Mouse (Mus musculus) right cerebral cortex, adult 2 months (tissue): ENCODE data around the gene Jmjd1c.

Source experiments
- DNase-seq, 2 experiments: peaks; one replicate each; pipeline ENCODE4 v3.0.0; 2021 to 2022; ENCODE audit warnings: low spot score in 2 of 2

Gene Jmjd1c

GRCm38 (mm10) chr10:67095798-67096620, at the start of gene Jmjd1c:
TSS of gene Jmjd1c (plus strand) at chr10:67096125.
- DNase-seq: peak; percentile 80 to 83

DNA sequence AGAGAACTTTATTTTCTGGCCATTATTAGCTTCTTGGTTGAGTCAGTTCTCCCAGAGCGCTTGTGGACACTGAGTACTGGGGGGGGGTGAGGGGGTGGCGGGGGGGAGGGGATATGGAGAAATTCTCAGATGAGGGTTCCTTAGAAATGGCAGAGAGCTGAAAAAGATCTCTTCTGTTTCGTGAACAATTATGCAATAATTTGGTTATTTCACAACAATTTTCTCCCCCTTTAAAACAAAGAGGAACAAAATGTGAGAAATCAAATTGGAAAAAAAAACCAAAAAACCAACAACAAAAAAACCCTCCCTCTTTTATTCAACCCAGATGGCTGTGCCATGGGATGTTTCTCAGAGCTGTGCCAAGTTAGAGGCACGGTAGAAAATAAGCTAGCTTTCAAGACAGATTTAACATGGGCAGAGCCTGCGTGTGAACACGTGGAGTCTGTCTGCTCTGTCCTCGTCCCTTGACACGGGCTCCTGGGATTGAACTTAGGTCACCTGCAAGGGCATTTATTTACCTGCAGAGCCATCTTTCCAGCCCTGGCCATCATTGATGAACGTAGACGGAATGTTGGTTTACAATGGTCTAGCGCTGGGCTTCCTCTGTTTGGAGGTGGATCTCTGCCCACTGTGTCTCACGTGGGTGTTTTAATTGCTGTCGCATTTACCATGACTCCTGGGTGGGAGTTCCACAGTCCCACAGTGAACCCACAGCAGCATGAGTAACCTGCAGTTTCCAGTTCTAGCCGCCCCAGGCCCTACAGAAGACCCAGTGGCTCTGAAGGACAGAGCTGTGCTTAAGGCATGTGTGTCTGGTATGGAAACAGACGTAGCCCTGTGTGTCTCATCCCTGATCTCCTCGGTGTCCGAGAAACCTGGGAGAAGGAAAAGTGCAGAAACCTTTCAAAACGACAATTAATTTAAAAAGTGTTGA, 47.9 kb upstream of the Jmjd1c start:
- DNase-seq: no peak

- no peak for DNase-seq
Observed at GRCm38 (mm10) chr10:67048871-67049615, 46.9 kb upstream of the Jmjd1c start.

GRCm38 (mm10) chr10:67049621-67050020, 46.3 kb upstream of the Jmjd1c start:
- no peak for DNase-seq

GRCm38 (mm10) chr10:67050766-67051165, 45.2 kb upstream of the Jmjd1c start:
- no peak for DNase-seq

- DNase-seq: no peak
Observed at GRCm38 (mm10) chr10:67051466-67051865, 44.5 kb upstream of the Jmjd1c start.

DNA sequence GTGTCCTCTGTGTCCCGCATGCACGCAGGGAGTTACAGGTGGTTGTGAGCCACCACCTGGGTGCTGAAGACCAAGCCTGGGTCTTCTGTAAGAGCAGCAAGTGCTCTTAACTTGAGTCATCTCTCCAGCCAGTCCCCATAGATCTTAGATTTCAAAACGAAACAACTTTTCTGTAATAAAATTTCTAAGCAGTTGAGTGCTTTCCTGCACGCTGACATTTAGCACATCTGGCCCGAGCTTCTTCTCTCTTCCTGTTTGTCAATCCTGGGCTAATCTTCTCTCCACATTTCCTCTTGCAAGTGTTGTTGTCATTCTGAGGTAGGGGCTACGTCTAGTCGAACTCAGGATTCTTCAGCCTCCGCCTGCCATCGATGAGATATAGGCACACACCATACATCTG, 43.5 kb upstream of the Jmjd1c start:
- no peak for DNase-seq

GRCm38 (mm10) chr10:67053475-67053874, 42.5 kb upstream of the Jmjd1c start:
- DNase-seq: no peak

- DNase-seq: no peak
Observed at GRCm38 (mm10) chr10:67055867-67056856, 39.8 kb upstream of the Jmjd1c start.

DNA sequence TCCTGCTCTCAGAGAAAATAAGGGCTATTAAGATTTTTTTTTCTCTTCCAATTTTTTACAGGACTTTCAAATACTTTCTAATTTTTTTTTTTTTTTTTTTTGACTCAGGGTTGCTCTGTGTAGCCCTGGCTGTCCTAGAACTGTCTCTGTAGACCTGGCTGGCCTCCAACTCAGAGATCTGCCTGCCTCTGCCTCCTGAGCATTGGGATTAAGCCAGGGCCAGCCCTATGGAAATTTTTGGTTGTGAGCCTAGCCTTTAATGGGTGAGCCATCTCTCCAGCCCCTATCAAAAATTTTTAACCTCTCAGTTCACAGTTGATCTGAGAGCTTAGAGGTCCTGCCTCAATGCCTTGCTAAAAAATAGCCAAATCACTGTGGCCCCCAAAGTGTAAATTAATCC, 38.7 kb upstream of the Jmjd1c start:
- DNase-seq: no peak

DNA sequence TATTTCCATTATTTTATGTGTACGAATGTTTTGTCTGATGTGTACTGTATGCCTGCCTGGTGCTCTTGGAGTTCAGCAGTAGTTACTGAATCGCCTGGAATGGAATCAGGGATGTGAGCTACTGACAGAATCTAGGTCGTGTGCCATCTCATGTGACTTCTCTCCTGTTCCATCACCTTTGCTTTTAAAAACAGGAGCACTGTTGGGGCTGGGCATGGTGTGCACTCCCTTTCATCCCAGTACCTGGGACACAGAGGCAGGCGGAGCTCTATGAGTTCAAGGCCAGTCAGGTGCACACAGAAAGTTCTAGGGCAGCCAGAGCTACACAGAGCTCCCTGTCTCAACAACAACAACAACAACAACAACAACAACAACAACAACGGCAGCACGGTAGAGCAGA, 38.2 kb upstream of the Jmjd1c start:
- no peak for DNase-seq

DNA sequence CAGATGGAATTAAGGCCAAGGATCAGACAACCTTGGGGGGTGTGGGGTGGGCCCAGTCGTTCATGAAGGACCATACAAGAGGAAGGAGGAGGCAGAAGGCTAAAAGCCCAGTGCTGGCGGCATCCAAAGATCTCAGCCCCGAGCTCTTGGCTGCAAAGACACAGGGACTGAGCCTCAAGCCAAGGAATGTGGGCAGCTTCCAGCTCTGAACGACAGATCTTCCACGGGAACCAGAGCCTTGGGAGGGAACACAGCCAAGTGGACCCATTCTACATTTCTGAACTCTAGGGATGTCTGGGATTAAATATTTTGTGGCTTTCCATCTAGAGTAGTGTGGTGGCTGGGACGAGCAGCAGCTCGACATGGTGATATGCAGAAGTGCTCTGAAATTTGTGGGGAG, 37.6 kb upstream of the Jmjd1c start:
- no peak for DNase-seq

DNA sequence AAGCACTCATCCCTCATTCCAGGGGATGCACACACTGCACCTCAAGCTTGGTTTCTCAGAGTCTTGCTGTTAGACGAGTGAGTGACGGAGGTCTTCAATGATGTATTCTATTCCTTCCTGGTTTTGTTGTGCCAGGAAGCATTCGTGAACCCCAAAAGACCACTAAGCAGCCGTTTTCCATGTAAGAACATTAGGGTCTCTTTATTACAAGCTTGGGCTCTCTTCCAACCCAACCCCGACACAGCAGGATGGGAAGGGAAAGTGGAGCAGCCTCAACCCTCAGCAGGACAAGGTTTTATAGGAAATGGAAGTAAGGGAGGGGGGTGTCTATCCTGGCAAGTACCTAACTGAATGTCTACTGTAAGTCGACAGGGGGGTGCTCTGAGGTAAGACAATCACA, 37.2 kb upstream of the Jmjd1c start:
- no peak for DNase-seq

- DNase-seq: no peak
Observed at GRCm38 (mm10) chr10:67061367-67061801, 34.5 kb upstream of the Jmjd1c start.

- DNase-seq: no peak
Observed at GRCm38 (mm10) chr10:67061823-67062222, 34.1 kb upstream of the Jmjd1c start.

DNA sequence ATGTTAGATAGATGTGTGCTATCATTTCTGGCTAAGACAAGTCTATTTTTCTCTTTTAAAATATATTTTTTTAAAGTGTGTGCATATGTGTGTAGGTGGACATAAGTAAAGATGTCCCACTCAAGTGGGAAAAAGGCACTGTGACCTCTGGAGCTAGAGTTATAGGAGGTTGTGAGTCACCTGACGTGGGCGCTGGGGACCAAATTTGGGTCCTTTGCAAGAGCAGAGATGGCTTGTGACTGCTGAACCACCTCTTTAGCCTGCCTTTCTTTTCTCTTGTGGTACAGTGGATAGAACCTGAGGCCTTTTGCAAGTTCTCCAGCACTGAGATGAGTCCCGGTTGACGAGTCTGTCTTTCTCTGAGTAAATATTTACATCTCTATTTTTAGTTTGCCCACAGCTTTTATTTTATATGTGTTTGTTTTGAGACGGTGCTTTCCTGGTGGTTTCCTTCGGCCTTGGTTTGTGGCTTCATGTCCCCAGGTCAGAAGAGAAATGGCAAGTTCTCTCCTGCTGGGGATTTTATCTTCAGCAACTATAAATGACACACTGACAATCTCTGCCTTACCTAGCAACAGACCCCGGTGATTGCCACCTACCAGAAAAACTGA, 30.5 kb upstream of the Jmjd1c start:
- DNase-seq: peak in 1 of 2 experiments; percentile 26

GRCm38 (mm10) chr10:67065927-67066326, 30.0 kb upstream of the Jmjd1c start:
- no peak for DNase-seq

- DNase-seq: no peak
Observed at GRCm38 (mm10) chr10:67066421-67066820, 29.5 kb upstream of the Jmjd1c start.

- no peak for DNase-seq
Observed at GRCm38 (mm10) chr10:67069013-67069412, 26.9 kb upstream of the Jmjd1c start.

GRCm38 (mm10) chr10:67071389-67071788, 24.5 kb upstream of the Jmjd1c start:
- DNase-seq: no peak
